Mouse (Mus musculus) embryonic facial prominence, embryonic 13.5 days (tissue): ENCODE results near the gene Ptpn5. TPM values are rescaled to one million over a fixed set of nuclear protein-coding genes. Genes with fewer than 3 reads are reported as not detected.

Source experiments
- ATAC-seq: fragments of 200-750 bp; cut with Nextera tagmentation; 2 replicates; pipeline ENCODE4 v1.8.0; 2017; ENCODE audit warnings: low read depth; ENCODE audit not compliant: insufficient number of reproducible peaks, insufficient read depth, low FRiP score, low TSS enrichment
- H3K27ac ChIP-seq: fragments of 300-500 bp; sonication (generic); 2 replicates; pipeline ENCODE4 v1.5.1; 2015; ENCODE audit warnings: moderate library complexity, mild to moderate bottlenecking, inconsistent platforms
- H3K27me3 ChIP-seq: fragments of 300-500 bp; sonication (generic); 2 replicates; pipeline ENCODE4 v1.6.1; 2015; ENCODE audit warnings: mild to moderate bottlenecking, inconsistent platforms
- H3K36me3 ChIP-seq: fragments of 300-500 bp; sonication (generic); 2 replicates; pipeline ENCODE4 v1.6.1; 2015; ENCODE audit warnings: mild to moderate bottlenecking, inconsistent platforms
- H3K4me1 ChIP-seq: fragments of 300-500 bp; sonication (generic); 2 replicates; pipeline ENCODE4 v1.6.1; 2015; ENCODE audit warnings: inconsistent platforms
- H3K4me2 ChIP-seq: fragments of 300-500 bp; sonication (generic); 2 replicates; pipeline ENCODE4 v1.6.1; 2015; ENCODE audit warnings: moderate library complexity, mild to moderate bottlenecking, inconsistent platforms
- H3K4me3 ChIP-seq: fragments of 300-500 bp; sonication (generic); 2 replicates; pipeline ENCODE4 v1.5.1; 2015; ENCODE audit warnings: mild to moderate bottlenecking, inconsistent platforms
- H3K9ac ChIP-seq: fragments of 300-500 bp; sonication (generic); 2 replicates; pipeline ENCODE4 v1.6.1; 2015; ENCODE audit warnings: mild to moderate bottlenecking, inconsistent platforms
- H3K9me3 ChIP-seq: fragments of 300-500 bp; sonication (generic); 2 replicates; pipeline ENCODE4 v1.6.1; 2016; ENCODE audit warnings: inconsistent platforms
- whole genome bisulfite sequencing: fragments of 180-500 bp; shearing (Covaris S2); methylation state at CpG from one replicate; pipeline ENCODE4 v1.1.7; 2015; ENCODE audit warnings: mixed read lengths; 5-methylcytosine and 5-hydroxymethylcytosine counted together
- polyA plus RNA-seq: library from polyadenylated mRNA; unstranded; fragments of >200 nt; fragmentation: Nextera tagmentation; extraction: Ambion mirVana; gene quantifications from 2 replicates; pipeline ENCODE4 v1.2.1, GENCODE M21; 2015

Ptpn5 gene
- 0.61 and 1.5 TPM in 2 replicates for polyA plus RNA-seq

GRCm38 (mm10) chr7:47133331-47133730 is at the start of gene Ptpn5:
Gene Ptpn5 (minus strand): TSS chr7:47133684.
- H3K27me3 ChIP-seq, result peaks cover 73% of the 10 kb centered on the region
- peak within 1 kb of the TSS; percentile 64 for H3K4me3 ChIP-seq
- H3K4me1 ChIP-seq, result peaks cover 13% of the 10 kb centered on the region
- H3K9ac ChIP-seq, result peak within 1 kb of the TSS; percentile 71
- no peak within 1 kb of the TSS for H3K27ac ChIP-seq
- 2% methylated on average over 13 of the region's 13 CpGs for WGBS
- no peaks in the 10 kb centered on the region for H3K9me3 ChIP-seq
- H3K4me2 ChIP-seq, result peak within 1 kb of the TSS; percentile 100
- no peak for ATAC-seq
- H3K36me3 ChIP-seq, result no peaks in the 10 kb centered on the region

GRCm38 (mm10) chr7:47170814-47171213 is 37.3 kb upstream of the Ptpn5 start:
- no peak overlapping the region for H3K4me2 ChIP-seq
- no peaks in the 10 kb centered on the region for H3K36me3 ChIP-seq
- no peaks in the 10 kb centered on the region for H3K9me3 ChIP-seq
- no peaks in the 10 kb centered on the region for H3K4me1 ChIP-seq
- H3K4me3 ChIP-seq, result no peak overlapping the region
- H3K9ac ChIP-seq, result no peak overlapping the region
- WGBS, result 63% methylated on average over 5 of the region's 5 CpGs
- no peaks in the 10 kb centered on the region for H3K27me3 ChIP-seq
- ATAC-seq, result no peak
- H3K27ac ChIP-seq, result no peak overlapping the region

- H3K9ac ChIP-seq, result no peak overlapping the region
- H3K4me3 ChIP-seq, result no peak overlapping the region
- no peaks in the 10 kb centered on the region for H3K4me1 ChIP-seq
- 32% methylated on average over 4 of the region's 4 CpGs for WGBS
- H3K9me3 ChIP-seq, result no peaks in the 10 kb centered on the region
- no peak for ATAC-seq
- H3K36me3 ChIP-seq, result no peaks in the 10 kb centered on the region
- H3K4me2 ChIP-seq, result no peak overlapping the region
- H3K27me3 ChIP-seq, result no peaks in the 10 kb centered on the region
- no peak overlapping the region for H3K27ac ChIP-seq
Measured at GRCm38 (mm10) chr7:47165028-47165427, 31.5 kb upstream of the Ptpn5 start.

GRCm38 (mm10) chr7:47163203-47163602 is 29.7 kb upstream of the Ptpn5 start:
- H3K36me3 ChIP-seq, result no peaks in the 10 kb centered on the region
- H3K4me1 ChIP-seq, result no peaks in the 10 kb centered on the region
- ATAC-seq, result no peak
- H3K9ac ChIP-seq, result no peak overlapping the region
- no peak overlapping the region for H3K4me3 ChIP-seq
- no peaks in the 10 kb centered on the region for H3K9me3 ChIP-seq
- H3K27ac ChIP-seq, result no peak overlapping the region
- H3K27me3 ChIP-seq, result no peaks in the 10 kb centered on the region
- WGBS, result 84% methylated on average over 4 of the region's 4 CpGs
- H3K4me2 ChIP-seq, result no peak overlapping the region

GRCm38 (mm10) chr7:47158451-47158850 is 25.0 kb upstream of the Ptpn5 start:
- 59% methylated on average over 2 of the region's 2 CpGs for WGBS
- Histone ChIP-seq H3K9ac (no peak overlapping the region), H3K4me2 (no peak overlapping the region)

GRCm38 (mm10) chr7:47157743-47158142 is 24.3 kb upstream of the Ptpn5 start:
- Histone ChIP-seq H3K27me3 (no peaks in the 10 kb centered on the region), H3K36me3 (no peaks in the 10 kb centered on the region), H3K9ac (no peak overlapping the region), H3K9me3 (no peaks in the 10 kb centered on the region), H3K4me3 (no peak overlapping the region), H3K27ac (no peak overlapping the region), H3K4me1 (no peaks in the 10 kb centered on the region), H3K4me2 (no peak overlapping the region)
- ATAC-seq, result no peak
- WGBS, result 83% methylated on average over 9 of the region's 9 CpGs

More at GRCm38 (mm10) chr7:47158451-47158850, 25.0 kb upstream of the Ptpn5 start:
- no peak for ATAC-seq
- Histone ChIP-seq H3K4me1 (no peaks in the 10 kb centered on the region), H3K27me3 (no peaks in the 10 kb centered on the region), H3K4me3 (no peak overlapping the region), H3K27ac (no peak overlapping the region), H3K36me3 (no peaks in the 10 kb centered on the region), H3K9me3 (no peaks in the 10 kb centered on the region)

- no peaks in the 10 kb centered on the region for H3K9me3 ChIP-seq
- no peak overlapping the region for H3K27ac ChIP-seq
- no peaks in the 10 kb centered on the region for H3K36me3 ChIP-seq
- no peak overlapping the region for H3K4me2 ChIP-seq
- H3K4me3 ChIP-seq, result no peak overlapping the region
- H3K9ac ChIP-seq, result no peak overlapping the region
- no peak for ATAC-seq
- H3K27me3 ChIP-seq, result no peaks in the 10 kb centered on the region
- WGBS, result 84% methylated on average over 2 of the region's 2 CpGs
- no peaks in the 10 kb centered on the region for H3K4me1 ChIP-seq
Measured at GRCm38 (mm10) chr7:47155849-47156248, 22.4 kb upstream of the Ptpn5 start.

GRCm38 (mm10) chr7:47155396-47155795 is 21.9 kb upstream of the Ptpn5 start:
- 86% methylated on average over 4 of the region's 4 CpGs for WGBS
- Histone ChIP-seq H3K27ac (no peak overlapping the region), H3K36me3 (no peaks in the 10 kb centered on the region), H3K4me3 (no peak overlapping the region), H3K9ac (no peak overlapping the region), H3K4me2 (no peak overlapping the region), H3K4me1 (no peaks in the 10 kb centered on the region), H3K27me3 (no peaks in the 10 kb centered on the region), H3K9me3 (no peaks in the 10 kb centered on the region)
- no peak for ATAC-seq

- Histone ChIP-seq H3K4me3 (no peak overlapping the region), H3K4me2 (no peak overlapping the region), H3K4me1 (no peaks in the 10 kb centered on the region), H3K9ac (no peak overlapping the region), H3K9me3 (no peaks in the 10 kb centered on the region), H3K27ac (no peak overlapping the region), H3K27me3 (no peaks in the 10 kb centered on the region), H3K36me3 (no peaks in the 10 kb centered on the region)
- no peak for ATAC-seq
- WGBS, result 15% methylated on average over 11 of the region's 11 CpGs
Measured at GRCm38 (mm10) chr7:47150420-47151061, 17.1 kb upstream of the Ptpn5 start.

- Histone ChIP-seq H3K4me2 (no peak overlapping the region), H3K9me3 (no peaks in the 10 kb centered on the region), H3K36me3 (no peaks in the 10 kb centered on the region), H3K4me1 (no peaks in the 10 kb centered on the region), H3K27ac (no peak overlapping the region), H3K4me3 (no peak overlapping the region), H3K9ac (no peak overlapping the region), H3K27me3 (no peaks in the 10 kb centered on the region)
- WGBS, result 86% methylated on average over 7 of the region's 7 CpGs
- no peak for ATAC-seq
Measured at GRCm38 (mm10) chr7:47148298-47148697, 14.8 kb upstream of the Ptpn5 start.

GRCm38 (mm10) chr7:47146034-47146812 is 12.7 kb upstream of the Ptpn5 start:
- WGBS, result 59% methylated on average over 12 of the region's 12 CpGs
- Histone ChIP-seq H3K9me3 (no peaks in the 10 kb centered on the region), H3K9ac (no peak overlapping the region), H3K4me2 (no peak overlapping the region), H3K4me3 (no peak overlapping the region), H3K36me3 (no peaks in the 10 kb centered on the region), H3K27ac (no peak overlapping the region), H3K4me1 (no peaks in the 10 kb centered on the region), H3K27me3 (no peaks in the 10 kb centered on the region)
- no peak for ATAC-seq

- Histone ChIP-seq H3K4me2 (no peak overlapping the region), H3K9me3 (no peaks in the 10 kb centered on the region), H3K4me1 (no peaks in the 10 kb centered on the region), H3K36me3 (no peaks in the 10 kb centered on the region), H3K4me3 (no peak overlapping the region), H3K27ac (no peak overlapping the region), H3K27me3 (no peaks in the 10 kb centered on the region), H3K9ac (no peak overlapping the region)
- no peak for ATAC-seq
- 41% methylated on average over 6 of the region's 6 CpGs for WGBS
Measured at GRCm38 (mm10) chr7:47144299-47144698, 10.8 kb upstream of the Ptpn5 start.
